Mouse (Mus musculus): ENCODE measurements at regions not wholly inside any gene's neighbourhood (a gene's known extent, or its start where the extent isn't known, plus 50 kb on each side); places are given as distances from the start of the nearest gene placed in this dataset.

DNA sequence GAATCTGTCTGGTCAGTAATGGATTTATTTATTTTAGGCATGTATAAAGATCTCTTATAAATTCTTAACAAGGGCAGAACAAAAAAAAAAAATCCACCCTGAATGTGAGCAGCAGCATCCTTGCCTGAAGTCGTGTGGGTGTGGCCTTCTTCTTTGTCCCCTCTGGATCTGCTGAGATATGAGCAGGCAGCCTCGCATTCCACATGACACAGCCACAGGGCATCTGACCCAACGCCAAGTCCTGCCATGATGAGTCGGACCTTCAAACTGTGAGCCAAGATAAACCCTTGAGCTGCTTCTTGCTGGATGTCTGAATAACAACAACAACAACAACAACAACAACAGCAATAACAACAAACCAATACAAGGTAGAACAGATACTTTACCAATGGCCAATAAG lies 230.5 kb downstream of the Bcl2l11 start:
- TF ChIP-seq USF1 (IDR thresholded peaks at IDR 0.05; ENCODE audit: low read depth, low read length) = no peak
- TF ChIP-seq CTCF (conservative IDR thresholded peaks at IDR 0.05 in 1 of 2, IDR thresholded peaks at IDR 0.05 in 1 of 2; ENCODE audit: low read depth in 2 of 2, low read length in 2 of 2) = no peak
- no peak for TF ChIP-seq MYC (IDR thresholded peaks at IDR 0.05; ENCODE audit: low read depth, low read length)
- TF ChIP-seq HCFC1 (IDR thresholded peaks at IDR 0.05; ENCODE audit: low read depth, low read length) = no peak
- TF ChIP-seq POLR2A (IDR thresholded peaks at IDR 0.05; ENCODE audit: low read depth, low read length) = no peak
- no peak for TF ChIP-seq ZC3H11A (IDR thresholded peaks at IDR 0.05; ENCODE audit: low read depth, low read length)
- no peak for TF ChIP-seq GABPA (IDR thresholded peaks at IDR 0.05; ENCODE audit: insufficient replicate concordance, low read depth, low read length)

Data from CH12.LX (cell line).